Mouse (Mus musculus): ENCODE measurements around the gene Izumo1. TPM values are rescaled to one million over a fixed set of nuclear protein-coding genes. Genes with fewer than 3 reads are reported as not detected.

Izumo1 gene
- total and polyA plus RNA-seq, 2 experiments, result 0.09 to 0.13 TPM

DNA sequence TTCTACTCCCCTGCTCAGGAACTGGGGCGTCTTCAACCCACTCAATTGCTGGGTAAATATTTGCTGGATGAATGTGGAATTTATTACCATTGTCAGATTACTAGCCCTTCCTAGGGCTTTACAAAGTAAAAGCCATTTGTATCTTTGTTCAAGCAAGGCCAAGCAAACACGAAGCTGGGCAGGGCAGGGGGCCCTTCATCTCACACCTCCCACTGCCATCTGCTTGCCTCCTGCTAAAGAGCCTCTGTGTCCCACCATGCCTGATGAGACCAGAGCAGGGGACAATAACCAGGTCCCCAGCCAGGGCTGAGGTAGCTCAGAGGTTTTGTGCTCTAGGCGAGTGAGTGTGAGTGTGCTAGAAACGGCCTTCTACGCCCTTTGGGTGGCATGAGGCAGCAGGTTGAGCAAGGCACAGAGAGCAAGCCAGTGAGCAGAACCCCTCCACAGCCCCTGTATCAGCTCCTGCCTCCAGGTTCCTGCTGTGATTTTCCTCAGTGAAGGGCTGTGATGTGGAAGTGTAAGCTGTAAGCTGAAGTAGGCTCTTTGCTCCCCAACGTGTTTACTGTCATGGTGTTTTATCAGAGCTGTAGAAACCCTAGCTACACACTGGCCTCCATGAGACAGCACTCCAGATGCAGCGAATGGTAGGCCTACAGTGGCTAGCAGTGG lies 56.1 kb downstream of the Izumo1 start:
- WGBS, result 78% methylated on average over 7 of the region's 7 CpGs
- no peaks in the 10 kb centered on the region for H3K36me3 ChIP-seq (ENCODE audit: control insufficient read depth, insufficient read depth, low read length)

More for the DNA sequence above, 56.1 kb downstream of the Izumo1 start:
- Histone ChIP-seq H3K9ac (ENCODE audit: low read depth, low read length) (no peak overlapping the region), H3K27ac (replicated peaks; ENCODE audit: insufficient read depth, low read depth, low read length) (no peak overlapping the region), H3K79me2 (ENCODE audit: control insufficient read depth, insufficient read depth, low read length) (no peaks in the 10 kb centered on the region), H3K4me1 (ENCODE audit: control insufficient read depth, insufficient read depth, low read length) (no peaks in the 10 kb centered on the region), H3K4me3 (ENCODE audit: insufficient read depth, low read depth, low read length) (no peak overlapping the region), H3K27me3 (ENCODE audit: control insufficient read depth, insufficient read depth, low read length) (no peaks in the 10 kb centered on the region)
- TF ChIP-seq POLR2A (IDR thresholded peaks at IDR 0.05; ENCODE audit: extremely low read depth, insufficient read depth, low read length), result no peak
- DNase-seq (ENCODE audit: extremely low read depth, low read depth, low spot score), result no peak

Other genes starting within 250 kb of the Izumo1 start
Only the 30 nearest of the 34 such genes appear.
- gene Lhb, start 201.0 kb upstream of the Izumo1 start, total RNA-seq (2014; rRNA removed), result not detected in 2 replicates
- not detected in 2 replicates for gene Lhb, start 201.0 kb upstream of the Izumo1 start, polyA plus RNA-seq (2012; rRNA removed)
- 1.2 TPM in 2 replicates for gene Gys1, start 187.0 kb upstream of the Izumo1 start, total RNA-seq (2014; rRNA removed)
- gene Gys1, start 187.0 kb upstream of the Izumo1 start, polyA plus RNA-seq (2012; rRNA removed), result 2.6 and 4.8 TPM in 2 replicates
- gene Ruvbl2, start 183.7 kb upstream of the Izumo1 start, total RNA-seq (2014; rRNA removed), result 8.9 and 12.3 TPM in 2 replicates
- 18.4 and 28.8 TPM in 2 replicates for gene Ruvbl2, start 183.7 kb upstream of the Izumo1 start, polyA plus RNA-seq (2012; rRNA removed)
- gene Ftl1, start 161.9 kb upstream of the Izumo1 start, total RNA-seq (2014; rRNA removed), result 3,170 and 4,966 TPM in 2 replicates
- 12,947 and 13,613 TPM in 2 replicates for gene Ftl1, start 161.9 kb upstream of the Izumo1 start, polyA plus RNA-seq (2012; rRNA removed)
- gene Bax, start 154.9 kb upstream of the Izumo1 start, total RNA-seq (2014; rRNA removed), result 19.5 and 23.8 TPM in 2 replicates
- 49.8 and 62.0 TPM in 2 replicates for gene Bax, start 154.9 kb upstream of the Izumo1 start, polyA plus RNA-seq (2012; rRNA removed)
- gene Tulp2, start 139.9 kb upstream of the Izumo1 start, total RNA-seq (2014; rRNA removed), result 0.07 and 0.18 TPM in 2 replicates
- 0.30 and 0.31 TPM in 2 replicates for gene Tulp2, start 139.9 kb upstream of the Izumo1 start, polyA plus RNA-seq (2012; rRNA removed)
- gene Gm45808, start 135.0 kb upstream of the Izumo1 start, total RNA-seq (2014; rRNA removed), result 1.3 and 5.7 TPM in 2 replicates
- 0.28 and 1.5 TPM in 2 replicates for gene Gm45808, start 135.0 kb upstream of the Izumo1 start, polyA plus RNA-seq (2012; rRNA removed)
- gene Dhdh, start 133.0 kb upstream of the Izumo1 start, total RNA-seq (2014; rRNA removed), result 73.7 and 79.3 TPM in 2 replicates
- 37.2 and 37.7 TPM in 2 replicates for gene Dhdh, start 133.0 kb upstream of the Izumo1 start, polyA plus RNA-seq (2012; rRNA removed)
- gene Nucb1, start 111.4 kb upstream of the Izumo1 start, total RNA-seq (2014; rRNA removed), result 68.1 and 84.8 TPM in 2 replicates
- 307 and 310 TPM in 2 replicates for gene Nucb1, start 111.4 kb upstream of the Izumo1 start, polyA plus RNA-seq (2012; rRNA removed)
- gene Ppp1r15a, start 95.5 kb upstream of the Izumo1 start, total RNA-seq (2014; rRNA removed), result 4.3 and 4.4 TPM in 2 replicates
- 10.8 and 14.9 TPM in 2 replicates for gene Ppp1r15a, start 95.5 kb upstream of the Izumo1 start, polyA plus RNA-seq (2012; rRNA removed)
- 0.55 and 0.60 TPM in 2 replicates for gene Plekha4, start 95.5 kb upstream of the Izumo1 start, total RNA-seq (2014; rRNA removed)
- 1.00 and 1.8 TPM in 2 replicates for gene Plekha4, start 95.5 kb upstream of the Izumo1 start, polyA plus RNA-seq (2012; rRNA removed)
- gene Hsd17b14, start 66.9 kb upstream of the Izumo1 start, total RNA-seq (2014; rRNA removed), result not detected in 2 replicates
- gene Hsd17b14, start 66.9 kb upstream of the Izumo1 start, polyA plus RNA-seq (2012; rRNA removed), result not detected in 2 replicates
- 14.7 and 18.1 TPM in 2 replicates for gene Bcat2, start 51.7 kb upstream of the Izumo1 start, total RNA-seq (2014; rRNA removed)
- 41.0 and 54.5 TPM in 2 replicates for gene Bcat2, start 51.7 kb upstream of the Izumo1 start, polyA plus RNA-seq (2012; rRNA removed)
- gene Fgf21, start 6.3 kb upstream of the Izumo1 start, total RNA-seq (2014; rRNA removed), result 0.94 and 1.0 TPM in 2 replicates
- 3.7 and 4.3 TPM in 2 replicates for gene Fgf21, start 6.3 kb upstream of the Izumo1 start, polyA plus RNA-seq (2012; rRNA removed)
- gene Fut1, start 4.5 kb upstream of the Izumo1 start, total RNA-seq (2014; rRNA removed), result not detected in 2 replicates
- gene Fut1, start 4.5 kb upstream of the Izumo1 start, polyA plus RNA-seq (2012; rRNA removed), result 0.15 and 0.21 TPM in 2 replicates
- gene Rasip1, start 5.7 kb downstream of the Izumo1 start, total RNA-seq (2014; rRNA removed), result 2.3 and 4.3 TPM in 2 replicates
- gene Rasip1, start 5.7 kb downstream of the Izumo1 start, polyA plus RNA-seq (2012; rRNA removed), result 3.6 and 5.1 TPM in 2 replicates
- 0.07 and 0.09 TPM in 2 replicates for gene Mamstr, start 18.2 kb downstream of the Izumo1 start, total RNA-seq (2014; rRNA removed)
- 0.10 and 0.19 TPM in 2 replicates for gene Mamstr, start 18.2 kb downstream of the Izumo1 start, polyA plus RNA-seq (2012; rRNA removed)
- 0.18 TPM in 1 of 2 replicates, not detected in the other for gene Fut2, start 44.6 kb downstream of the Izumo1 start, total RNA-seq (2014; rRNA removed)
- 0.05 and 0.14 TPM in 2 replicates for gene Fut2, start 44.6 kb downstream of the Izumo1 start, polyA plus RNA-seq (2012; rRNA removed)
- gene Ntn5, start 62.2 kb downstream of the Izumo1 start, total RNA-seq (2014; rRNA removed), result not detected in 2 replicates
- not detected in 2 replicates for gene Ntn5, start 62.2 kb downstream of the Izumo1 start, polyA plus RNA-seq (2012; rRNA removed)
- not detected in 2 replicates for gene Sec1, start 72.6 kb downstream of the Izumo1 start, total RNA-seq (2014; rRNA removed)
- gene Sec1, start 72.6 kb downstream of the Izumo1 start, polyA plus RNA-seq (2012; rRNA removed), result not detected in 2 replicates
- 0.09 and 0.13 TPM in 2 replicates for gene Car11, start 78.0 kb downstream of the Izumo1 start, total RNA-seq (2014; rRNA removed)
- gene Car11, start 78.0 kb downstream of the Izumo1 start, polyA plus RNA-seq (2012; rRNA removed), result 0.59 and 1.6 TPM in 2 replicates
- 93.0 and 110 TPM in 2 replicates for gene Dbp, start 83.3 kb downstream of the Izumo1 start, total RNA-seq (2014; rRNA removed)
- 8.6 and 17.0 TPM in 2 replicates for gene Dbp, start 83.3 kb downstream of the Izumo1 start, polyA plus RNA-seq (2012; rRNA removed)
- 436 and 542 TPM in 2 replicates for gene Rpl18, start 93.6 kb downstream of the Izumo1 start, total RNA-seq (2014; rRNA removed)
- gene Rpl18, start 93.6 kb downstream of the Izumo1 start, polyA plus RNA-seq (2012; rRNA removed), result 366 and 534 TPM in 2 replicates
- gene Sphk2, start 96.2 kb downstream of the Izumo1 start, total RNA-seq (2014; rRNA removed), result 13.4 and 15.2 TPM in 2 replicates
- gene Sphk2, start 96.2 kb downstream of the Izumo1 start, polyA plus RNA-seq (2012; rRNA removed), result 62.9 and 80.1 TPM in 2 replicates
- gene Fam83e, start 99.4 kb downstream of the Izumo1 start, total RNA-seq (2014; rRNA removed), result 0.18 TPM in 1 of 2 replicates, not detected in the other
- 0.05 and 0.10 TPM in 2 replicates for gene Fam83e, start 99.4 kb downstream of the Izumo1 start, polyA plus RNA-seq (2012; rRNA removed)
- not detected in 2 replicates for gene Spaca4, start 104.0 kb downstream of the Izumo1 start, total RNA-seq (2014; rRNA removed)
- not detected in 2 replicates for gene Spaca4, start 104.0 kb downstream of the Izumo1 start, polyA plus RNA-seq (2012; rRNA removed)
- not detected in 2 replicates for gene Lmtk3, start 161.9 kb downstream of the Izumo1 start, total RNA-seq (2014; rRNA removed)
- 0.02 TPM in 1 of 2 replicates, not detected in the other for gene Lmtk3, start 161.9 kb downstream of the Izumo1 start, polyA plus RNA-seq (2012; rRNA removed)
- not detected in 2 replicates for gene Sult2b1, start 162.9 kb downstream of the Izumo1 start, total RNA-seq (2014; rRNA removed)
- gene Sult2b1, start 162.9 kb downstream of the Izumo1 start, polyA plus RNA-seq (2012; rRNA removed), result 0.10 TPM in 1 of 2 replicates, not detected in the other
- gene Cyth2, start 192.8 kb downstream of the Izumo1 start, total RNA-seq (2014; rRNA removed), result 18.1 and 20.9 TPM in 2 replicates
- gene Cyth2, start 192.8 kb downstream of the Izumo1 start, polyA plus RNA-seq (2012; rRNA removed), result 14.2 and 14.8 TPM in 2 replicates
- gene Kcnj14, start 203.0 kb downstream of the Izumo1 start, total RNA-seq (2014; rRNA removed), result 0.07 TPM in 1 of 2 replicates, not detected in the other
- 0.11 TPM in 1 of 2 replicates, not detected in the other for gene Kcnj14, start 203.0 kb downstream of the Izumo1 start, polyA plus RNA-seq (2012; rRNA removed)